Mouse (Mus musculus) spleen, adult 18-20 months (tissue): ENCODE measurements around the gene Tmem139.

ENCODE experiments used
- DNase-seq, 2 experiments: peaks; one replicate each; pipeline ENCODE4 v3.0.0; 2022; ENCODE audit warnings: mixed read lengths in 2 of 2

Tmem139 gene

DNA sequence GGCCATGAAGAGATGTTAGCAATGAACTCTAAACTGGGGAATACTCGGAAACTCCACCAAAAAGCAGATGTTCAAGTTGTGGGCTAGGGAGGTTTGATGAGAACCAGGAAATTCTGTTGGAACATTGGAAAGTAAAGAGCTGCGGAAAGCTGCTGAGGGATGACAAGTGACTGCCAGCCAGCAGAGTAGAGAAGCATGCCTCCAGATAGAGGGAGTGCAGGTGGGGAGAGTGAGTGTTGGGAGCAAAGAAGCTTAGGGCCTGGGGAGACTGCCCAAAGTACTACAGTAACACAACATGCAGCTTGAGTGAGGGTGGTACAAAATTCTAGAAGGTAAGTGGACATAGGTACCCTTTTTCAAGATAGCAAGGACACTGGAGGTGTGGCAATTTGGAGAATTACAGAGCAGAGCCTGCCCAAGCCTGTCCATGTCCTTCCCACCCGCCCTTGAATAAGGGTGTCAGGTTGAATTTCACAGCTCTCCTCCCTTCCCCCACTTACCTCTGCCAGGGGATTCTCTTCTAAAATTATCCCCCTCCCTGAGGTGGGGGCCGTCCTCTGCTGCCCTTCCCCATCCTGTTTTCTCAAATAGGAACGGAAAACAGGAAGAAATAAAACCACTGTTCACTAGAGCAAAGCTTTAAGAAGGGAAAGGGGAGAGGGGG is 21.2 kb downstream of the Tmem139 start:
- no peak for DNase-seq

DNA sequence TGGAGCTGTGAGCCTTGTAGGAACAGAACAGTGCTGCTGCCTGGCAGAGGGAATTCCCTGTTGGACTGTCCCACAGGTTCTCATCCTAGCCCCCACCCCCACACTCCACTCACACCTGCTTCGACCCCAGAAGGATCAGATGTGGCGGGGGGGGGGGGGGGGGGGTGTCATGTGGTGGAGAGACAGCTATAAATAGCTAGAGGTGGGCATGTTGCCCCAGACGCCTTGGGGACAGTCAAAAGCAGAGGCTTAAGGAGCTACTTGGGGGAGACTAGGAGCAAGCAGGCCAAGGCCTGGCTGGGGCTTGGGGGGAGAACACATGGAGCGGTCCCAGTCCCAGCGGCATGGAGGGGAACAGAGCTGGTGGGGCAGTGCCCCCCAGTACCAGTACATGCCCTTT is 24.7 kb downstream of the Tmem139 start, which contains the start of gene Clcn1:
Clcn1 (plus strand) TSS at position 238 of the 400 bp plus-strand sequence.
- no peak for DNase-seq

DNA sequence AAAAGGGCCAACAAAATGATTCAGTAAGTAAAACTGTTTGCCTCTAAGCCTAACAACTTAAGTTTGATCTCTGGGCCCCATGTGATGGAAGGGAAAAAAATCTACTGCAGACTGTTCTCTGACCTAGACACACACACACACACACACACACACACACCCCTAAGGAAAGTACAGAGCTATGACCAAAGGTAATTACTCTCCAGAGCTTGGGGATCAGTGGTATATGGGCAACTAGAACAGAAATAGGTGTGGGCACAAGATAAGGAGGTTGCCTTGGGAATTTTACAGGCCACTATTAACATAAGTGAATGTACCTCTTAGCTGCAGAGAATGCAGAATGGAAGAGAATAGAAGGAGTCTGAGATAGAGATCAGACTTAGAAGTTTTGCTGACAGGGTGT is 25.8 kb downstream of the Tmem139 start:
- DNase-seq = no peak

DNA sequence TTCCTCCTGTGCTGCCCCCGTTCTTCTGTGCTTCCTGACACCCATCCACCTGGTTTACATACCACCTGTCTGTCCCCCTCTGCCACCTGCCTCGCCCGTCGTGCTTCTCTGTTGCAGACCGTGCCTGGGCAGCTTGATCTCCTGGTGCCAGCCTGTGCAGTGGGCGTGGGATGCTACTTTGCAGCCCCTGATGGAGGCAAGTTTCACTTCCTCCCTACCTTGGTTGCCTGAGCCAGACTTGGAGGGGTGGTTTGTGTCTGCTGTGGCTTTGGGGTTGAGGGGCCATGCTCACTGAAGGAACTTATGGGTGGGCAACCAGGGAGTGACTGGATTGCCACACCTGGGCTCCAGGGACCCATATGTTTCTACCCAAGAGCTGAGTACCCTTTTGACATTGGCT is 31.6 kb downstream of the Tmem139 start:
- DNase-seq = peak; percentile 28 to 36

DNA sequence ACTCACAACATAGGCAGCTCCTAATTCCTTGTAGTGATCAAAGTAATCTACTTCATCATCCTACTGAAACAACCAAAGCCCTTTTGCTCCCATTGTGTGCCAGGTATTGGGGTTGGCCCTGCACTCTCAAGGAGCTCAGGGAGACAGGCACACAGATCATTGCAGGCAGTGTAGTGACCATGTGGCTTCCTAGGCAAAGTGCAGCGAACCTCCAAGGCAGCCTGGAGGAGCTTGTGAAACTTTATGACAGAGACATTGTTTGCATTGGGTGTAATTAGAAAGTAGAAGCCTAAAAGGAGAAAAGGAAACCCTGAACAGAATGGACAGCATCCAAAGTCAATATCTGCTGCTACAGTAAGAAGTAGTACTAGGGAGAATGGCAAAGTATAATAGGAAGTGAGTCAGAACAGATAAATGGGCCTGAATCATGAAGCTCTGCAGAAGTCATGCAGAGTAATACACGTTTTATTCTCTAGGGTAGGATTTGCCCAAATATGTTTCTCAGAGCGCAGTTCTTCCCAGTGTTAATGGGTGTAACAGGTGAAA is 33.9 kb downstream of the Tmem139 start:
- DNase-seq = no peak

DNA sequence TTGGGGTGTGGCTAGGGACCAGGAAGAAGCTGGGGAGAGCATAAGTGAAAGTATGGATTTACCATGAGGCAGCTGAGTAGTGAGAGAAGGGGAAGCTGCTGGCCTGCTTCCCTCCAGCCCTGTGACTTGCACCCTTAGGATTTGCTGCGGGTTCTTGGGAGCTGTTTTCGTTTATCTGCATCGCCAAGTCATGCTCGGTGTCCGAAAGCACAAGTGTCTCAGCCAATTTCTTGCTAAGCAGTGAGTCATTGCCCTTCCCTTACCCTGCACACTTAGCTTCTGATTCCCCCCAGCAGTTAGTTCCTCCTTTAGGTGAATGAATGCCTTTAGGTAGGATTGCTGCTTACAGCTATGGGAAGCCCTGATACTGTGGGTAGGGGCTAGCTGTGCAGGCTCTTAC is 37.6 kb downstream of the Tmem139 start:
- no peak for DNase-seq

DNA sequence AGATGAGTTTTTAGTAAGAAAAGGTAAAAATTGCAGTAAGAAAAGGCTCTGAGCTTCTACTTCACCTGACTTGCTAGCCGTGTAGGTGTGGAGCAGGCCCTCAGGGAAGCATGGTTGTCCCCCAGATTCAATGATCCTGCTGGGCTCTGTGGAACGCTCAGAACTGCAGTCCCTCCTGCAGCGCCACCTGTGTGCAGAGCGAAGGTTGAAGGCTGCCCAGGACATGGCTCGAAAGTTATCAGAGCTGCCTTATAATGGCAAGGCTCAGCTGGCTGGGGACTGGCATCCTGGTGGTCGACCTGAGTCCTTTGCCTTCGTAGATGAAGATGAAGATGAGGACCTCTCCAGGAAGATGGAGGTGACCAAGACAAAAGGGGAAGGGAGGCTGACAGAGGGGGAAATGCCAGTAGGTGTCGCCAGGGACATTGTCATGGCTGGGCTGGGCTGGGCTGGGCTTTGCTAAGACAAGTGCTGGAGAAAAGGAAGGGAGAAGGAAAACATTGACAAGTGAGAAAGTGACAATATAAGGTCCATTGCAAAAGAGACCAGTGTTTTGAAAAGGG is 48.1 kb downstream of the Tmem139 start:
- no peak for DNase-seq

DNA sequence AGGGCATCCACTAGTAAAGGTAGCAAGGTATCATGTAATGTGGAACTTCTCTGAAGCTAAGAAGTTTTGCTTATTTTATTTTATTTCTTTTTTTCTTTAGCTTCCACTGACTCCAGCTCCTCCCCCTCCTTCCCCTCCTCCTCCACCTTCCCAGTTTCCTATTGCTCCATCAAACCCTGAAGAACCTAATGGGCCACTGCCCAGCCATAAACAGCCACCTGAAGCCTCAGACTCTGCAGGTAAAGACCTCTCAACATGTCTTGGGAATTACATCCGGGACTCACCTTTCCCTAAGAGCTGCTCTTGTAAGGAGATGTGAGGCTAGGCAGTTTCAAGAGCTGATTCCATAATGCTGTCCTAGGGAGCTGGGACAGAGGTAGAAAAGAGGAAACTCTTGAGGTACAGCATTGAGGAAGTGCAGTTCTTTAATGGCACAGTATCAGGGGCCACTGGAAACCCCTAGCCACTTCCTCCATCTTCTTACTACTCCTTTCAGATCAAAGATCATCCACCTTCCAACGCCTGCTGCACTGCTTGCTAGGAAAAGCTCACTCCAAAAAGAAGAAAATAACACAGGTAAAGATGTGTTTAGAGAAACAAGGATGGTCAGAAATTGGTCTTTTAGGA is 48.8 kb downstream of the Tmem139 start:
- DNase-seq = no peak
